Mouse (Mus musculus): ENCODE data around the gene Trove2.

DNA sequence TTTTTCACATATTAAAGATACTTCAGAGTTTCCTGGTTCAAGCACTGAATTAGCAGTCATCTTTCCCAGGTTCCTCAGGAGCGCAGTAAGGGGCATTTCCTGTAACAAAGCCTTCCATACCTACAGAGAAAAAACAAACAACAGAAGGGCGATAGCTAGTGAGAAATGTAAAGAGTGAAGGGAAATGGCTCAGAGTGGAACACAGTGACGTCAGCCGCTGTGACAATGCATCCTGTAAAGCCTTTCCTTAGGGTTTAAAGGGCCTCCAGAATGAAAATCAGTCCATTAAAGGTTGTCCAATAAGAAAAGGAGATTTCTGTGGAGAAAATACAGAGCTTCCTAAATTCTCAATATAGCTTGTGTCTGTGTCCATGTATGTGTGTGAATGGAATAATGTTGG lies 11.1 kb downstream of the Trove2 start:
- TF ChIP-seq CTCF (IDR thresholded peaks at IDR 0.05; ENCODE audit: low read depth), result no peak
- TF ChIP-seq EP300 (IDR thresholded peaks at IDR 0.05; ENCODE audit: low read depth), result no peak
